Mouse (Mus musculus) ovary, adult 18-20 months (tissue): ENCODE data around the gene Dnah2.
A peak's percentile ranks its signal among the peaks of the same experiment; 100 is the strongest.

Experiments
- DNase-seq: peaks from one replicate; pipeline ENCODE4 v3.0.0; 2022; ENCODE audit warnings: low spot score, mixed read lengths

The Dnah2 gene

DNA sequence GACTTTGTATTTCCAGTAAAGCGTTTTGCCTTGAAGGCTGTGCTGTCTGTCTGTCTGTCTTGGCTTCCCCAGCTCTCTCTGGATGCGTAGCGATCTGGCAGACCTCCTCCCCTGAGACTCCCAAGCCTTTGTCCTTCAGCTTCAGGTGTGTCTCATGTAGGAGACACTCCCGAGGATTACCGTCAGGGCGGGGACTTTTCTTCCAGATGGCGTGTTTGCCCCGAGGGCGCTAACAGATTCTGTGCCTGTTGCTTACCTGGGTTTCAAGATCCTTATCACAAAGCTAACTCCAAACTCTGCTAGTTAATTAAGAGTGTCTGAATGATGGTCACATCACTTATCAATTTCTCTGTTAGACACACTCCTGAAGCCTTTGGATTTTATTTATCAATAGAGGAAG is 79.6 kb downstream of the Dnah2 start:
- no peak for DNase-seq

GRCm38 (mm10) chr11:69463996-69464395 is 84.9 kb downstream of the Dnah2 start:
- DNase-seq = no peak

DNA sequence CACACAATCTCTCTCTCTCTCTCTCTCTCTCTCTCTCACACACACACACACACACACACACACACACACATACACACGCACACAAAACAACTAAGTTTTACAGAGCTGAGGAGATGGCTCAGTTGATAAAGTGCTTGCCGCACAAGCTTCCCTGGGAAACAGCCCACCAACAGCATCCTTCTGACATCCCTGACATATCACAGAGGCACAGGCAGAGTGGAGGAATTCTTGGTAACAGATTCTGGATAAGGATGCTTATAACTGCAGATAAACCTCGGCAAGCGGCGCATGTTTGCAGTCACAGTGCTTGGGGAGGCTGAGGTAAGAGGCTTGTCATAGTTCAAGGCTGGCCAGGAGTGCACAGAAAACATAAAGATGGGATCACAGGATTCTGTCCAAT is 87.3 kb downstream of the Dnah2 start:
- no peak for DNase-seq

DNA sequence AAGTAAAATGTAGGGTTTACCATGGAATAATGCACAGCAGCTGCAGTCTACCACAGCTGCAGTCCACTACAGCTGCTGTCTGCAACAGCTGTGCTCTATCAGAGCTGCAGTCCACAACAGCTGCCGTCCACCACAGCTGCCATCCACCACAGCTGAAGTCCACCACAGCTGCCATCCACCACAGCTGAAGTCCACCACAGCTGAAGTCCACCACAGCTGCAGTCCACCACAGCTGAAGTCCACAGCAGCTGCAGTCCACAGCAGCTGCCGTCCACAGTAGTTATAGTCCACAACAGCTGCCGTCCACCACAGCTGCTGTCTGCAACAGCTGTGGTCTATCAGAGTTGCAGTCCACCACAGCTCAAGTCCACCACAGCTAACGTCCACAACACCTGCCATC is 89.0 kb downstream of the Dnah2 start:
- DNase-seq = no peak

DNA sequence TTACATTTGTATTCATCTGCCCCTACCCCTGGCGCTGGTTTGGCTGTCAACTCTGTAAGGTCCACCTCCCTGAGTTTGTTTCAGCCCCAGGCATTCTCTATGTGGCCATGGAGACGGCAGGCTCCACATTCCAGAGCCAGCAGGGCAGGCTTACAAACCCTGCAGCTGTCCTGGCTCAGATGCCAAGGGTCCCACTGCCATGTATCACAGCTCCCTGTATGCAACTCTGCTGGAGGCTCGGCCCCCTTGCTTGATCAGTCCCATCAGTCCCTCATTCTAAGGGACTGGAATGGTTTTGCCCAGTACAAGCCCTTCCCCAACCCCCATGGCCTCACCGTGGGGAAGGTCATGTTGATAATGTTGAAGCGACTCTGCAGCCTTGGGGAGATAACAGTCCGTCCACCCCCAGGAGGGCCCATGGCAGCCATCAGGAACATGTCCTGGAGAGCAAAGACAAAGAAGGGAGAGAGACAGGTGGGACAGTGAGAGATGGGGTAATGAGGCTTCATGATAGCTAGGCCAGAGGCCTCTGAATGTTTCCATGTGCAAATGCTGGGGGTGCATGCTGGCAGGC is 91.8 kb downstream of the Dnah2 start:
- peak; percentile 62 for DNase-seq

DNA sequence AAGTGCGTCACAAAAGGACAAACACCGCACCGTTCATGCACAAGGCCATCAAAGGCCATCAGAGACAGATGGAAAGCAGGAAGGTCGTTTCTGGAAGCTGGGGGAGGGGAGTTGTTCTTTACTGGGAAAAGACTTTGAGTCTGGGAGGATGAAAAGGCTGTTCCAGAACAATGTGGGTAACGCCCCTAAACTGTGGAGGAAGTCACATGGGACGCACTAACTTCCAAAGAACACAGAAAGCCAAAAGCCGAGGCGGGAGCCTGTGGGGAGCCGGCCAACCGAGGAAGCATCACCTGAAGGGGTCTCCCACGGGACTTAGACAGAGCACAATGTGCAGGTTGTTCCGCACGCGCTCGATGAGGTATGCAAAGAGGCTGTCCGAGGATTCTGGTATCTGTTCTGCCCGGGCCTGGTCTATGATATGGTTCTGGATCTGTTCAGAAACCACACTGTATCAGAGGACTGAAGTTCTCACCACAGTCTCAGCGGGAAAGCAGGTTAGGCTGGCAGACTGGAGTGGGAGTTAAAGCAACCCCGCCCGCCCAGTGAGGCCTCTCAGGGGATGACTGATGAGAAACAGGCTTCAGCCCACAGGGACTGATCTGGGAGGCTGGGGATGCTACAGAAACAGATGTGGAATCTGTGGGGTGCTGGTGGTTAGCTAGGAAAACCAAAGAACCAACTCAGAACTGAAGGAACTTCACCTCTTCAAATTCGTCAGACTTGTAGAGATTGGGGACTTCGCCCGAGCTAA is 96.6 kb downstream of the Dnah2 start:
- DNase-seq = no peak

DNA sequence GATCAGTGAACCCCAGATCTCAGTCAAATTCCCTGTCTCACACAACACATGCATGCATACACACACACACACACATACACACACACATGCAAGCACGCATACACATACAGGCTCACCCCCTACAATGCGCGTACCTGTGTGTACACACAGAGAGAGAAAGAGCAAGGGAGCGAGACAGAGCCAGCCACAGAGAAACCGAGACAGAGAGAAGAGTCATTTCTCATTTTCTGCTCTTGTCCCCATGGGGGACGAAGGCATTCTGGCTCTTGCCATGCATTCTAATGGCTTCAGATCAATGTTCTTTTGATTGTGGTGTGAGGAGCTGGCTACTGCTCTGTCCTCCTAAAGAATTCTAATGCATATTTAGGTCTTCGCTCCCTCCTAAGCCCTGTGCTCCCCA is 101.6 kb downstream of the Dnah2 start:
- DNase-seq = no peak

GRCm38 (mm10) chr11:69443328-69443727 is 105.6 kb downstream of the Dnah2 start:
- DNase-seq = no peak

- no peak for DNase-seq
Observed at GRCm38 (mm10) chr11:69437291-69437690, 111.6 kb downstream of the Dnah2 start.

GRCm38 (mm10) chr11:69433189-69433588 is 115.7 kb downstream of the Dnah2 start:
- no peak for DNase-seq

DNA sequence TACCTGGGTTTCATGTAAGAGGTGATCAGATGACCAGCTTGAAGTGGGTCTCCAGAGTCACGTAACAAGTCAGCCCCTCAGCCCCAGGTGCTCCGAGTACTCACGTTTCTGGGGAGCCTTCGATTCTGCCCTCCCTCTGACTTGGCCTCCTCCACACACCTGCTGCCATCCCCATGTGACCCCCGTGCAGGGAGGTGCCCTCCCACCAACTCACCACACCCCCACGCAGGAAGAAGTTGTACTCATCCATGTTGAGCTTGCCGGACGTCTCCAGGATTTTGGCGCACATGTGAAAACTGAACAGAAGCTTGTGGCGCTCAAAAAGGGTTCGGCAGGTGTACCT is 116.3 kb downstream of the Dnah2 start:
- no peak for DNase-seq

DNA sequence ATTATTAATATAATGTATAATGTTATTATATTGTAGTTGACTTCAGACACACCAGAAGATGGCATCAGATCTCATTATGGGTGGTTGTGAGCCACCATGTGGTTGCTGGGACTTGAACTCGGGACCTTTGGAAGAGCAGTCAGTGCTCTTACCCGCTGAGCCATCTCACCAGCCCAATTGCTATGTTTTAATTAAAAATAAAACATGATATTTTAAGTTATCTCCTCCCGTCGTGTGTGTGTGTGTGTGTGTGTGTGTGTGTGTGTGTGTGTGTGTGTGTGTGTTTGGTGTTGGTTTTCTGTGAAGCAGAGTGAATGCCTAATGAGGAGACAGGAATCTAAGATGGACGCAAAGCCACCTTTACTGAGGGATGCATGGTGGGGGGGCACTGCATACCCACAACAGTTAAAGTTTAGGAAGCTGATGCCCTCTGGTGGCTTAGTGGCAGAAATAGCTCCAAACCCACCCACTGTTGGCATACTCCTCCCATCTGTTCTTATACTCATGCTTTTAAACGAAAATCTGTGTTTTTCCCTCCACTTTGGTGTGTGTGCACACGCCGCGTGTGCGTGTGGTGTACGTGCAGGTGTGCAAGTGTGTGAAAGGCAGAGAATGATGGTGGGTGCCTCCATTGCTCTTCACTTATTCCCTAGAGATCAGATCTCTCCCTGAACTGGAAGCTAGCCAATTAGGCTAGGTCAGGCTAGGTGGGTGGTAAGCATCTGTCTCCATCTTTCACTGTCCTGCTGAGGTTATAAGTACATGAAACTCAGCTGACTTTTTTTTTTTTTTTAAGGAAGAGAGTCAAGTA is 116.9 kb downstream of the Dnah2 start:
- DNase-seq = peak; percentile 72

DNA sequence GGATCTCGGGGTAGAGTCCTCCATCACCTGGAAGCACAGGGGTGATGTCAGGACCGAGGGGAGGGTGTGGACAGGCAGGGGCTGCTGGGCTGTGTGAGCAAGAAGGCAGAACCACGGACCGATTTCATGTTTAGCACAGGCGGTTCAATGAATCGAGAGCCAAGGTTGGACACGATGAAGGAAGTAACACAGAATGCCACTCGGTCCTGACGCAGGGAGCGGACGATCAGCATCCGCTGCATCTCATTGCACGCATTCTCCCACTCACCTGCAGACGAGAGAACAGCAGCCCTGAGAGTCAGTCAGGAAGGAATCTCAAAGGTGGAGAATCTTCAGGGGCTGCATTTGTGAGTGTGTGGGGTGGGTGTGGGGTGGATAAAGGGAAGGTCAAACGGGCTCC is 118.3 kb downstream of the Dnah2 start:
- no peak for DNase-seq

DNA sequence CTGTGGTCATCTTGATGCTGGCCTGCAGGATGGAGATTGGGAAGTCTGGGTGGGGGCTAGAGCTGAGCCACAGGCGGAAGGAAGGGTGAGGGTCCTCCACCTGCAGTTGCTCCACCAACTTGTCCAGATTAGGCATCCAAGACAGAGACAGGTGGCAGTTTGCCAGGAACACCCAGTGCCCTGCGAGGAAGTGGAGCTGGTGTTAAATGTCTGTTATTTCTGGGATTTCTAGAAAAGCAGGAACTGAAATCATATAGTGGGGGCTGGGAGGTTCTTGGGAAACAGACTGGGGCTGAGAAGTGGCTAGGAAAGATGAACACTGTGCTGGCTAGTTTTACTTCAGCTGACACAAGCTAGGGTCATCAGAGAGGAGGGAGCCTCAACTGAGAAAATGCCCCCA is 119.6 kb downstream of the Dnah2 start:
- DNase-seq = no peak

GRCm38 (mm10) chr11:69428751-69429150 is 120.2 kb downstream of the Dnah2 start:
- no peak for DNase-seq

DNA sequence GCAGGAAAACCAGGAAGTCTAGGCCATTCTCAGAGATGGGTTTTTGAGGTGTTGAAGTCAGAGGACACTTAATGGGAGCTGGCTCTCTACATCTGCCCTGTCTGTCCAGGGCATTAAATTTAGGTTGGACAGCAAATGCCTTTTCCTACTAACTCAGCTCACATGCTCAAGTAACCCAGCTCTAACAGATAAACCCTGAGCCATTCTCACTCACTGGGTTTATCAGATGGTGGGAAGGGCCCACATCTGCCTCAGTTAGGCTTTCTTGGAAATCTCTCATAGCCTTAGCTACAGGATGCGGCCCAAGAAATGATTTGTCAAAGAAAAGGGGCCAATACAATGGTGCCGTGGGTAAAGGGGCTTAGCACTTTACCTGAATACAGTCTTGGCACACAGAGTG is 122.7 kb downstream of the Dnah2 start:
- no peak for DNase-seq

DNA sequence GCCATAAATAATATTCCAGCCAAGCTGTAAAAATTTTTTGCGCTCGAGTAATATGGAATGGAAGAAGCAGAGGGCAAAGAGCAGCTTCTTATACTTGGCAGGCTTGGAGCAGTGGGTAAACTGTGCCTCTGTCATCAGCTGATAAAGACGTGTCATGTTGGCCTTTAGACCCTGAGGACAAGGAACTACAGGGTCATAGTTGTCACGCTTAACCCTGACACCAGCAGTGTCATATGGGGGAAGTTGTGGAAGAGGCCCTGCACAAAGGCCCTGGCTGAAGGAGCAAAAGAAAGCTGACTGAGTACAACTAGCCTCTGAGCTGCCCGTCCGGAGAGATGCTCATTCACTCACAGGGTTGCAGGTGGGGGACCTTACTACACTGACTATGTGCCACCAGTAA is 125.0 kb downstream of the Dnah2 start:
- DNase-seq = no peak

- no peak for DNase-seq
Observed at GRCm38 (mm10) chr11:69422842-69423241, 126.1 kb downstream of the Dnah2 start.

- DNase-seq = no peak
Observed at GRCm38 (mm10) chr11:69421131-69421977, 127.6 kb downstream of the Dnah2 start.

DNA sequence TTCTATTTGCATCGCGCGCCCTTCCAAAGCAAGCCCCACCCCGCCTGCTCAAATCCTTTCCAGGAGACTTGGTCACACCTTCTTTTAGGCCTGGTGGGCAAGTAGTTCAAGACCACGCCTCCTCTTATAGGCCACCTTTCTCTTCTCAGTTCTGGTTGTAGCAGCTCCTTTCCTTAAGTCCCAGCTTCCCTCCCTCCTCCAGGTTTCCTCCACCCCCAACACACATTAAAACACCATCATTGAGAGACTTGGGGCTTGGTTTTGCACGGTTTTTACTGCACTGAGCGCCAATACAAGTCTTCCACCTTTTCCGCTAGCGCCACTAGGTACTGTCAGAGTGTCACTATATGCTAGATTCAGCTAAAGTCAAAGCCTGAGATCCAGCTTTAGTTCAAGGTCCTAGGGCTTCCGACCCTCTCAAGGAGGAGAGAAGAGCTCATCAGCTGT is 128.3 kb downstream of the Dnah2 start:
- DNase-seq = no peak

DNA sequence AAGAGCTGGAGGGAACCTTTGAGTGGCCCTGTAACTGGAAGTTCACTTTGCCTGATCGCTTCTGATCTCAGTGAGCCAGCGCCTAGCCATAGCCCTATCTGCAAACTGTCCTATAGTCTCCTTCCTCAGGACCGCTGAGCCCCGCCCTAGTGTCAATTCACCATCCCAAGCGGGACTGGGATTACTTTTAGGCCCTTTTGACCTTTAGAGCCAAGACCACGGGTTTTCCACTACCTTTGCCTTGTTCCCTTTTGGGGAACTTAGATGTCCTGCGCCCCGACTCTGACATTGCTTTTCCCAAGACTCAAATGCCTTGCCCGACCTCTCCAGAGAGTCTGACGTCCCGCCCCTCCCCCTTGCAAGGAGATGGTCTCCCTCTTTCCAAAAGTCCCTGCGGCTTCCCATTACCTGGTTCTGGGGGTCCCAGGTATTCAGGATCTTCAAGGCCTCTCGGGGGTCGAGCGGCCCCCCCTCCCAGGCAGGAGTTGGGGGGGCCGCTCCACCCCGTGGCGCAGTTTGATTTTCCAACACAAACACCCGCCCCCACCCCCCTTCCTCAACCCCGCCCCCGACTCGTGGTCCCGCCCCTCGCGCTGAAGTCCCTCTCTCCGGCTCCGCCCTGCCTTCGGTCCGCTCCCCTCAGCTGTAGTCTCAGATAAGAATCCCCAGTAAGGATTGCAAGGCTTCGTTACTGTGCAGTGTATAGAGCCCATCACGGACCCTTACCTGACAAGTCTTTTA is 128.9 kb downstream of the Dnah2 start:
- DNase-seq = peak; percentile 40

DNA sequence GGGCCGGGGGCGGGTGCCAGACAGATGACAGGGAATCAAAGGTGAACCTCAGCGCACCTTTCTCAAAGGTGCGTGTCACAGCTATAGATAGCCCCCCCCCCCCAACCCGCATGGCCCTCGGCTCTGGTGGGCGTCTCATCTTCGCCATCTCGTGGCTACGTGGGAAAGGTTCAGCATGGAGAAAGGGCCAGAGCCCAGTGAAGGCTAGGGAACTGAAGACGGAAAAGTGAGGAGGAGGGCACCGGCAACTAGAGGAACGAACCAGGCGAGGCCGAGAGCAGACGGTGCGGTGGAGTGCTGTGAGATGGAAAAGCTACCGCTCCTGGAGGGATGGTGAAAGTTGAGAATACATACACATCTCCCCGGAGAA is 129.5 kb downstream of the Dnah2 start:
- DNase-seq = peak; percentile 9
